Mouse (Mus musculus) midbrain, embryonic 10.5 days (tissue): Measurements from ENCODE around the gene Nphp3. TPM values are rescaled to one million over a fixed set of nuclear protein-coding genes. Genes with fewer than 3 reads are reported as not detected.

Experiments used
- DNase-seq: peaks from one replicate; pipeline ENCODE4 v3.0.0-alpha.2; 2017; ENCODE audit warnings: low spot score
- H3K27ac ChIP-seq: fragments of 300-500 bp; sonication (generic); replicated peaks from 2 replicates; pipeline ENCODE4 v1.5.1; 2016; ENCODE audit warnings: mild to moderate bottlenecking
- H3K27me3 ChIP-seq: fragments of 300-500 bp; sonication (generic); 2 replicates; pipeline ENCODE4 v1.6.1; 2016; ENCODE audit warnings: low read depth, mild to moderate bottlenecking; ENCODE audit not compliant: poor library complexity, severe bottlenecking
- H3K36me3 ChIP-seq: fragments of 300-500 bp; sonication (generic); 2 replicates; pipeline ENCODE4 v1.6.1; 2016; ENCODE audit warnings: mild to moderate bottlenecking, moderate library complexity
- H3K4me1 ChIP-seq: fragments of 300-500 bp; sonication (generic); 2 replicates; pipeline ENCODE4 v1.6.1; 2016
- H3K4me3 ChIP-seq: fragments of 300-500 bp; sonication (generic); 2 replicates; pipeline ENCODE4 v1.5.1; 2016; ENCODE audit warnings: mild to moderate bottlenecking, moderate library complexity
- H3K9me3 ChIP-seq: fragments of 300-500 bp; sonication (generic); replicated peaks from 2 replicates; pipeline ENCODE4 v1.6.1; 2016; ENCODE audit warnings: mild to moderate bottlenecking
- WGBS: fragments of 180-500 bp; shearing (Covaris S2); methylation state at CpG from one replicate; pipeline ENCODE4 v1.1.7; 2016; 5-methylcytosine and 5-hydroxymethylcytosine counted together
- polyA plus RNA-seq: library from polyadenylated mRNA; unstranded; fragments of >200 nt; fragmentation: Nextera tagmentation; extraction: Ambion mirVana; gene quantifications from 2 replicates; pipeline ENCODE4 v1.2.1, GENCODE M21; 2016

The Nphp3 gene
- polyA plus RNA-seq: 3.2 and 3.6 TPM in 2 replicates

DNA sequence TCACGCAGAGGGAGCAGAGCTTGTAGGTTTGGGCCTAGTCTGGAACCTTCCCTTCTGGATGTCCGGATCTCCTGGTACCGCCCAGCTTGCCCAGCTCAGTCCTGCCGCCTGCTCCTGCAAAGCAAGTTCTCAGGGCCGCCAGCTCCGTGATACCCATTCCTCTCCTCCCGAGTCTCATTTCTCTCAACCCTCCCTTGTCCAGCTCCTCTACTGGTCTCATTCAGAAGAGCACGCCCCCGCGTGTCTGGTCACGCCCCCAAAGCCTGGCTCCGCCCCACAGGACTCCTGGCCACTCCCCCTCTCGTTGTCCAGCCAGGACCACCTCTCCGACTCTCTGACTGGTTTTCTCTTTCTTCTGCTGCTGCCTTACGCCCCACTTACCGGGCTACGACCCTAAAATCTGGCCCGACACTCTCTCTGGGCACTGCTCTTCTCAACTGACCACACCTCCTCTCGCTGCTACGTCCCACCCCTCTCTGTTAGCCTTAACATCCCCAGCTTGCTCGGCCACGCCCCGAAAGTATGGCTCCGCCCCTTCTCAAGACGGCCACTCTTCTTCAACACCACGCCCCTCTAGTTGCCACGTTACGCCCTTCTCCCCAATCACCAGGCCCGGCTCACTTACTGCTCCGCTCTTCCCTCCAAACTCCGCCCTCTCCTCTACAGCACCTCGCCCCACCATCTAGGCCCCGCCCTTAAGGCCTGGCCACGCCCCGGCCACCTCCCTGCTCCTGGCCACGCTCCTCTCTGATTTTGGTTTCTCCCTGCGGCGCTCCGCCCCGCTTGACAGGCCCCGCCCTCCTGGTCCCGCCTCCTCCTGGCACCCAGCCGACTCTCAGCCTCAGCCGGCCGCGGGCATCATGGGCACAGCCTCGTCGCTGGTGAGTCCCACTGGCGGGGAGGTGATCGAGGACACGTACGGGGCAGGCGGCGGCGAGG lies at the start of gene Nphp3:
Nphp3 (plus strand) TSS at position 624 of the 939 bp plus-strand sequence.
- Histone ChIP-seq H3K4me3 (peak within 1 kb of the TSS; percentile 81), H3K9me3 (no peaks in the 10 kb centered on the region), H3K4me1 (peaks cover 32% of the 10 kb centered on the region), H3K27me3 (peaks cover 13% of the 10 kb centered on the region), H3K36me3 (peaks cover 12% of the 10 kb centered on the region), H3K27ac (peak within 1 kb of the TSS; percentile 86)
- peak; percentile 99 for DNase-seq
- 1% methylated on average over 55 of the region's 55 CpGs for WGBS

DNA sequence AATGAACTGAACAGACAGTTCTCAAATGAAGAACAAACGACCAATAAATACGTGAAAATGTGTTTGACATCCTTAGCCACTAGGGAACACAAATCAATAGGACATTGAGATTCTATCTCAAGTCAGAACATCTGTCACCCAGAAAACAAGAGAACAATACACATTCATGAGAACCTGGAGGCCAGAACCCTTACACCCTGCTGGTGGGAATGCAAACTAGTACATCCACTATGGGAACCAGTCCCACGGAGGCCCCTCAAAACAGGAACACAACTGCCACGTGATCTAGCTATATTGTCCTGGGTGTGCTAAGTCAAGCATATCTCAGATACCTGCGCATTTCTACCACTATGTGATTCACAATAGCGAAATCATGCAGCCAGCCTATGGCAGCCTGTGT lies 43.6 kb upstream of the Nphp3 start:
- WGBS: 81% methylated on average over 6 of the region's 6 CpGs
- no peak overlapping the region for H3K4me3 ChIP-seq
- no peaks in the 10 kb centered on the region for H3K27me3 ChIP-seq
- H3K9me3 ChIP-seq: no peaks in the 10 kb centered on the region
- DNase-seq: no peak
- no peak overlapping the region for H3K27ac ChIP-seq
- no peaks in the 10 kb centered on the region for H3K4me1 ChIP-seq
- no peaks in the 10 kb centered on the region for H3K36me3 ChIP-seq

DNA sequence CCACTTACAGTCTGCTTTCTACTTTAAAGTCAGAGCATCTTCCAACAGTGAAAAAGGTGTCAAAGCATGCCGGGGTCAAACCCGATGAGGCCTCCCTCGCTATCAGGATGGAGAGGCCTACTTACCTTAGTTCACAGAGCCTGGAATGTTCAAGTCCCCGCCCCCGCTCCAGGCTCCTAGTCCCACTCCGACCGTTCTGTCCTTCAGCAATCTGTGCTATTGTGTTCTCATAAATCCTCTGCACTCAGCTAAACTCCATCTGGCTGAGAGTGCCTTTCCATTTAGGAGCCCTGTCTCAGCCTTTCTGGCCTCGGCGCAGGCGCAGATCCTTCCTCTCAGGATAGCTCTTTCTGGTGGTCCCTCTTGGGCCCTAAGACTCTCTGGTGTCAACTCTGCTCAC lies 42.4 kb upstream of the Nphp3 start:
- no peaks in the 10 kb centered on the region for H3K9me3 ChIP-seq
- no peaks in the 10 kb centered on the region for H3K4me1 ChIP-seq
- H3K4me3 ChIP-seq: no peak overlapping the region
- no peaks in the 10 kb centered on the region for H3K36me3 ChIP-seq
- 79% methylated on average over 10 of the region's 10 CpGs for WGBS
- H3K27ac ChIP-seq: no peak overlapping the region
- no peak for DNase-seq
- no peaks in the 10 kb centered on the region for H3K27me3 ChIP-seq

DNA sequence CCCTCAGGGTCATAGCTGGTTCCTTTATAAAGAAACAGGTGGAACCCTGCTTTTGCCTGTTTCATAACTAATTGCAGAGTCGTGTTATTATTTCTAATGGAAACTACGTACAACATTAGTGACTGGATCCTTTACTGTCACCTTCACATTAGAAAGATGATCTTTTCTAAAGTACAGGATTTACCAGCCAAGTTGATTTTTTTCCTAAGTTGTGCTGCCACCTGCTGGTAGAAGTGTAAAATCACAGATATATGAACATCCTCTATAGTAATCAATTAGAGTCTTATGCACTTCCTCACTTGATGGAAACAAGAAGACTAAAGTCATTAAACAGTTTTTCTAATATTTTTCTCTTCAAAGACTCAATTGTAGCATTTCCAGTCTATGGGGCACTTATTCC lies 5.8 kb upstream of the Nphp3 start:
- H3K9me3 ChIP-seq: no peaks in the 10 kb centered on the region
- H3K4me3 ChIP-seq: no peak overlapping the region
- 22% methylated on average over 2 of the region's 2 CpGs for WGBS
- no peak overlapping the region for H3K27ac ChIP-seq
- peaks cover 13% of the 10 kb centered on the region for H3K27me3 ChIP-seq
- DNase-seq: peak; percentile 21
- H3K36me3 ChIP-seq: no peaks in the 10 kb centered on the region
- H3K4me1 ChIP-seq: peaks cover 15% of the 10 kb centered on the region

DNA sequence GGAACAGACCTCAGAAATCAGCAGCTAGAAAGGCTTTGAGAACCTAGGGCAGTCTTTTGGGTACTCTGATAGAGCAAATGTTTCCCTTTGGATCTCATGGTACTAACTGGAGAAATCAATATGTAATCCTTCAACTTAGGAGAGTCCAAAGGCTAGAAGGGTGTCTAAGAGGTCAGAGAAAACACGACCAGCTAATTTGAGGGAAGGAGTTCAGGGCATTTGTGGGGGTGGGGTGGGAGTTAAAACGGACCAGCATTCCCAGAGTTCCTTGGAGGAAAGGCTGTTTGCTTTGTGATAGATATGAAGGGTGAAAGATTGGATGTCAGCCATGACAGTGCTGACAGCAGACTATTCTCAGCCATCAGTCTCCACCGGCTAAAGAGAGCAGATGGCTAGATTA lies 1.7 kb upstream of the Nphp3 start:
- Histone ChIP-seq H3K27me3 (peaks cover 13% of the 10 kb centered on the region), H3K4me1 (peaks cover 32% of the 10 kb centered on the region)
- WGBS: 72% methylated on average over 3 of the region's 3 CpGs

DNA sequence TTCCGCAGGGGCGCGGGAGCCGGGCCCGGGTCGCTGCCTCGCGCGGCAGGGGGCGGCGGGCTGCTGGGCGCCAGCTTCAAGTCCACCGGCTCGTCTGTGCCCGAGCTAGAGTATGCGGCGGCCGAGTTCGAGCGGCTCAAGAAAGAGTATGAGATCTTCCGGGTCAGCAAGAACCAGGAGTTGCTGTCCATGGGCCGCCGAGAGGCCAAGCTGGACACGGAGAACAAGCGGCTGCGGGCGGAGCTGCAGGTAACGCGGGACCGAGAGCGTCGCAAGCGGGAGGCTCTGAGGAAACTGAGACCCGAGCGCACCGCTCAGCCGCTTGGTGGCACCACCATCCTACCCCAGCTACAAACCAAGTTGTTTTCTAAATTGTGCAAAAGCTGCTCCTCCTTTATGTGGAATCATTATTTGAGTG lies 578 bp downstream of the Nphp3 start:
- peak overlapping the region; percentile 86 for H3K27ac ChIP-seq
- H3K27me3 ChIP-seq: peaks cover 11% of the 10 kb centered on the region
- peak; percentile 82 for DNase-seq
- no peaks in the 10 kb centered on the region for H3K9me3 ChIP-seq
- peaks cover 12% of the 10 kb centered on the region for H3K36me3 ChIP-seq
- H3K4me3 ChIP-seq: peak overlapping the region; percentile 81
- peaks cover 32% of the 10 kb centered on the region for H3K4me1 ChIP-seq
- 0% methylated on average over 37 of the region's 37 CpGs for WGBS

More for the DNA sequence above, 1.7 kb upstream of the Nphp3 start:
- no peak overlapping the region for H3K27ac ChIP-seq
- peaks cover 3% of the 10 kb centered on the region for H3K36me3 ChIP-seq
- H3K4me3 ChIP-seq: no peak overlapping the region
- no peaks in the 10 kb centered on the region for H3K9me3 ChIP-seq
- DNase-seq: no peak

DNA sequence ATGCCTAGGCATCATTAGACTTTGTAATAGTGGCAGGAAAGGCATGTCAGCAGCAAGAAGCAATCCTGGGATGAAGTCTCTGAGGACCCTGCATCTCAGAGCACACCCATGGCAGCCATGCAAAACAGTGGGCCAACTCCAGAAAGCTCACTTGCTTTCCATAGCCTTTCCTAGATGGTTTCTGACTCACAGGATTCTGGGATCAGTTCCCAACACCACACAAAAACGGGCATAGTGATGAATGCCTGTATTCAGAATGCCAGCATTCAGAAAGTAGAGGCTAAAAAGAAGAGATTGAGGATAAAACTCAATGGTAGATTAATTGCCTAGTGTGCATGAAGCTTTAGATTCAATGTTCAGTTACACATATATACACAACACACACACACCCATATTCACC lies 12.2 kb downstream of the Nphp3 start:
- H3K27me3 ChIP-seq: no peaks in the 10 kb centered on the region
- DNase-seq: no peak
- no peaks in the 10 kb centered on the region for H3K9me3 ChIP-seq
- WGBS: 83% methylated on average over 1 of the region's 1 CpGs
- peaks cover 22% of the 10 kb centered on the region for H3K36me3 ChIP-seq
- no peaks in the 10 kb centered on the region for H3K4me1 ChIP-seq
- H3K4me3 ChIP-seq: no peak overlapping the region
- no peak overlapping the region for H3K27ac ChIP-seq

DNA sequence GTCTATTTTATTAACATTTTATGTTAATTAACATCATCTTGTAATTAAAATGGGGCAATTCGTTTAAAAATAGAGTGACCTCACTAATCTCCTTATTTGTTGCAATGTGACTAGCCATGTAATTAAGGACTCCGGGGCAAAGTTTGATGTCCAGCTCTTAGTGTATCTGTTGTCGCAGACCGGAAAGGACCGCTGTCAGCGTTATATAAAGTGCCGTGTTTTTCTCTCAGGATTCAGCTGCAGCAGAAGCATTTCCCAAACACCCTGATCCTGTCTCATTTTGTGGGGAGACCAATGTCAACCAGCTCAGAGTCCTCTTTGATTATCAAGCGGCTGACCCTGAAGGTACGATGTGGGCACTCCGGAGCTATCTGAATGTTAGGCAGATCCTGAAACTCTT lies 18.7 kb downstream of the Nphp3 start:
- H3K4me3 ChIP-seq: no peak overlapping the region
- H3K9me3 ChIP-seq: no peaks in the 10 kb centered on the region
- H3K36me3 ChIP-seq: peaks cover 43% of the 10 kb centered on the region
- H3K27ac ChIP-seq: no peak overlapping the region
- 94% methylated on average over 10 of the region's 10 CpGs for WGBS
- no peaks in the 10 kb centered on the region for H3K4me1 ChIP-seq
- H3K27me3 ChIP-seq: no peaks in the 10 kb centered on the region
- DNase-seq: no peak

DNA sequence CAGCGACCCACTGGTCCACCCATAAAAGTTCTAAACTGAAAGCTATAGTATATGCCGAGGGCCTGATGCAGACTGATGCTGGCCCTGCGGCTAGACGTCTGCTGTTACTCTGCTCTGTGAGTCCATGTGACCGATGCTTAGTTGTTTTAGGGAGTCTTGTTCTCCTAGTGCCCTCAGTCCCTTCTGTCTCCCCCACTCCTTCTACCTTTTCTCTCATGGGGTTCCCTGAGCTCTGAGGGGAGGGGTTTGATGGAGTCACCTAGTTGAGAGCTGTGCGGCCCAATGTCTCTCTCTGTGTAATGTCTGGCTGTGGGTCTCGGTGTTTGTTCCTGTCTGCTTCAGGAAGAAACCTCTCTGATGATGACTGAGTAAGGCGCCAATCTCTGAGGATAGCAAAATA lies 24.8 kb downstream of the Nphp3 start:
- Histone ChIP-seq H3K4me1 (no peaks in the 10 kb centered on the region), H3K4me3 (no peak overlapping the region), H3K36me3 (peaks cover 44% of the 10 kb centered on the region), H3K9me3 (peaks cover 2% of the 10 kb centered on the region; the same call in 1 of the 2 replicates), H3K27me3 (no peaks in the 10 kb centered on the region), H3K27ac (no peak overlapping the region)
- 89% methylated on average over 8 of the region's 8 CpGs for WGBS
- no peak for DNase-seq

DNA sequence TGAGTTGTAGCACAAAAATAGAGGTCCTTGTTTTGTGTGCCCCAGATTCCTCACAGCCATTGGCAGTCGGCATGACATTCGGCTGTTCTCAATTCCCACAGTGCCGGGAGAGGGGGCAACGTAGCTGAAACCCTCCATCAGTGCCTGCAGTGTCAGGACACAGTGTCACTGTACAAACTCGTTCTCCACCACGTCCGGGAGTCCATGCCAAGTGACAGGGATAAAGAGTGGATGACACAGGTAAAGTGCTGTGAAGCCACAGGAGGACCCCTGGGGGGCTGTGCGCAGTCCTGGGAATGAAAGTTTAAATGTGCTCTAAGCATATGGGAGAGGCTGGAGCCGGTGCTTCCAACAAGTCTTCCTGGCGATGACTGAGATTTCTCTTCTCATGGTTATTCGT lies 27.5 kb downstream of the Nphp3 start:
- H3K27ac ChIP-seq: no peak overlapping the region
- no peak for DNase-seq
- no peak overlapping the region for H3K4me3 ChIP-seq
- H3K27me3 ChIP-seq: no peaks in the 10 kb centered on the region
- H3K36me3 ChIP-seq: peaks cover 36% of the 10 kb centered on the region
- no peaks in the 10 kb centered on the region for H3K4me1 ChIP-seq
- peaks cover 2% of the 10 kb centered on the region; the same call in 1 of the 2 replicates for H3K9me3 ChIP-seq
- WGBS: 93% methylated on average over 11 of the region's 11 CpGs

DNA sequence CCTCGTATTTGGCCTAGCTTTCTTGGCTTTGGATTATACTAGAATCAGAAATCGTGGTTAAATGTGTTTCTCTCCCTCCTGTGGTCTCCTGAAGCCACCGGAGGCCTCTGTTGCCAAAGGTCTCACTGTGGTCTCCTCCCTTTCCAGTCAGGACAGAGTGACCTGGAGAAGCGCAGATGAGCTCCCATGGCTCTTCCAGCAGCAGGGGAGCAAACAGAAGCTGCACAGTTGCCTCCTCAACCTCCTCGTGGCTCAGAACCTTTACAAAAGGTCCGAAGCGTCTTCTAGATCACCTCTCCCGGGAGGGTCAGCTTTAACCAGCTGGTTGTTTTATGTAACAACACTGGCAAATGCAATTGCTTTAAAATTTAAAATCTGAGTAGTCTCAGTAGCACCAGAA lies 31.9 kb downstream of the Nphp3 start:
- H3K9me3 ChIP-seq: no peaks in the 10 kb centered on the region
- H3K27ac ChIP-seq: no peak overlapping the region
- no peaks in the 10 kb centered on the region for H3K27me3 ChIP-seq
- 81% methylated on average over 8 of the region's 8 CpGs for WGBS
- no peak overlapping the region for H3K4me3 ChIP-seq
- no peak for DNase-seq
- H3K4me1 ChIP-seq: peaks cover 5% of the 10 kb centered on the region; the same call in 1 of the 2 replicates
- peaks cover 14% of the 10 kb centered on the region for H3K36me3 ChIP-seq

DNA sequence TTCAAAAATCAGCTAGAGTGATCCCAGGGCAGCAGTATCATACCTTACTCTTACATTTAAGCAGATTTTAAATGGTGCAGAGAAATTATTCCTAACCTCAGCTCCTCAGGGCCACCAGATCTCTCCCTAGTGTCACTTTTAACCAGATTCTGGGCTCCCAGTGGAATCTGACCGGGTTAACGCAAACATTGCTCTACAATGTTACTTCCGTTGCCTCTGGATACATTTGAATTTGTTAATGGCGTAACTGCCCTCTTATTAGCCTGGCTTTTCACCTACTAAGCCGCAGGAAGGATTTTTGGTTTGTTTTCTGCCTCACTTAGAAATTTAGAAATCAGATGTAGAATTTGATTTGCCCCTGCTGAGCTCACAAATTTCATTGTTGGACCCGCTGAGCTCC lies 32.4 kb downstream of the Nphp3 start:
- H3K27me3 ChIP-seq: no peaks in the 10 kb centered on the region
- peaks cover 5% of the 10 kb centered on the region; the same call in 1 of the 2 replicates for H3K4me1 ChIP-seq
- no peak overlapping the region for H3K27ac ChIP-seq
- H3K9me3 ChIP-seq: no peaks in the 10 kb centered on the region
- H3K36me3 ChIP-seq: peaks cover 14% of the 10 kb centered on the region
- no peak for DNase-seq
- H3K4me3 ChIP-seq: no peak overlapping the region
- 77% methylated on average over 6 of the region's 6 CpGs for WGBS
